Mouse (Mus musculus) brain, embryonic 18.5 days (tissue): ENCODE data around the gene Wdr75.

Experiments
- DNase-seq: peaks from one replicate; pipeline ENCODE4 v3.0.0-alpha.2; 2012; ENCODE audit warnings: low read depth, low spot score

The Wdr75 gene

GRCm38 (mm10) chr1:45837736-45838135, 42.8 kb downstream of the Wdr75 start:
- no peak for DNase-seq

- no peak for DNase-seq
Measured at GRCm38 (mm10) chr1:45838271-45838670, 43.3 kb downstream of the Wdr75 start.

- no peak for DNase-seq
Measured at GRCm38 (mm10) chr1:45845466-45845865, 50.5 kb downstream of the Wdr75 start.

- DNase-seq = no peak
Measured at GRCm38 (mm10) chr1:45858038-45858437, 63.1 kb downstream of the Wdr75 start.

- no peak for DNase-seq
Measured at GRCm38 (mm10) chr1:45860349-45860748, 65.4 kb downstream of the Wdr75 start.

- no peak for DNase-seq
Measured at GRCm38 (mm10) chr1:45861162-45861561, 66.2 kb downstream of the Wdr75 start.

- no peak for DNase-seq
Measured at GRCm38 (mm10) chr1:45863641-45864040, 68.7 kb downstream of the Wdr75 start.

- no peak for DNase-seq
Measured at GRCm38 (mm10) chr1:45864564-45865014, 69.6 kb downstream of the Wdr75 start.

GRCm38 (mm10) chr1:45865316-45865715, 70.3 kb downstream of the Wdr75 start:
- DNase-seq = no peak

GRCm38 (mm10) chr1:45865727-45866126, 70.8 kb downstream of the Wdr75 start:
- no peak for DNase-seq

GRCm38 (mm10) chr1:45866288-45867018, 71.5 kb downstream of the Wdr75 start:
- no peak for DNase-seq

GRCm38 (mm10) chr1:45868050-45868449, 73.1 kb downstream of the Wdr75 start:
- DNase-seq = no peak

GRCm38 (mm10) chr1:45868479-45869137, 73.6 kb downstream of the Wdr75 start:
- no peak for DNase-seq
